Mouse (Mus musculus): ENCODE measurements around the gene Ppp2r5c. TPM values are rescaled to one million over a fixed set of nuclear protein-coding genes. Genes with fewer than 3 reads are reported as not detected.

The Ppp2r5c gene
- total RNA-seq, 4 experiments from 2014 or later = 227 to 249 (median 241) TPM

DNA sequence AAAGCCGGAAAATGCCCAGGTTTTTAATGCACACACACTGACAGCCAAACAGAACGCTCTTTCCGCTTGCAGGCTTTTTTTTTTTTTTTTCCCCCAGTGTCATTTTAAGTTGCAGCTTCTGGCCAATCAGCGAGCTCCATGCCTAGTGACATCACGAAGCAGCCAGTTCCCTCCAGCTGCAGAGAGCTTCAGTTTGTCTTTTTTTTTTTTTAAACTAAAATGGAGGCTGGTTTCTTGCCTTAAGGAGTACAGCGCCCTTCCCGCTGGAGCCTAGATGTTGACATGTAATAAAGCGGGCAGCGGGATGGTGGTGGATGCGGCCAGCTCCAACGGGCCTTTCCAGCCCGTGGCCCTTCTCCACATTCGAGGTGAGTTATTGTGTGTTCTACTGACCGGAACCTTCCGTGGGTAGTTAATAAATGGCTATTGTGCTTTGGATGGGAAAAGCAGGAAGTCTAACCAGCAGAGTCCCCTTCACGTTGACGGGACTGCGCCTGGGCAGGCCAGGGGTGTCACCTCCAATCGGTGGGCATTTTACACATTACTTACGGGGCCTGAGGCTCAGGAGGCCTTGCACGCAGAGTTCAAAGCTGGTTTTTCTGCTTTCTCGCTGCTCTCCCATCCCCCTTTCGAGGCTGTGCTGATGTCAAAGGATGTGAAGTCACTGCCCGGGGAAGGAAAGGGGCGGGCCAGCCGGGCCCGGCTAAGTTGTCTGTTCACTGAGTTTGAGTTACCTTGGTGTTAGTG, 38.8 kb downstream of the Ppp2r5c start:
- peak; percentile 73 to 78 for DNase-seq (ENCODE audit: low spot score in 2 of 2)

DNA sequence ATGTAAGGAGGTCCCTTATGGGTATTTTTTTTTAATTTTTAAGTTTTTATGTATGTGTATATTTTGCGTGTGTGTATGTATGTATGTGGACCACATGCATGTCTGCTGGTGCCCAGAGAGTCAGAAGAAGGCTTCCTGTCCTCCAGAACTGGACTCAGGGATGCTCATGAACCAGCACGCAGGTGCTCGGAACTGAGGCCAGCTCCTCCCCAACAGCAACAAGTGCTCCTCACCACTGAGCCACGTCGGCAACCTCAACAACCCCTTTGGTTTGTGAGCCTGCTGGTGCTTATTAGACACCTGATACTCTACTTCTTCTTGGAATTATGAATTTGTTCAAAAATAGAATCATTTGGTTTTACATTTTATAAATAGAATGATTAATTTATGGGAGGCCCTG, 39.9 kb downstream of the Ppp2r5c start:
- DNase-seq (ENCODE audit: low spot score in 2 of 2) = no peak

DNA sequence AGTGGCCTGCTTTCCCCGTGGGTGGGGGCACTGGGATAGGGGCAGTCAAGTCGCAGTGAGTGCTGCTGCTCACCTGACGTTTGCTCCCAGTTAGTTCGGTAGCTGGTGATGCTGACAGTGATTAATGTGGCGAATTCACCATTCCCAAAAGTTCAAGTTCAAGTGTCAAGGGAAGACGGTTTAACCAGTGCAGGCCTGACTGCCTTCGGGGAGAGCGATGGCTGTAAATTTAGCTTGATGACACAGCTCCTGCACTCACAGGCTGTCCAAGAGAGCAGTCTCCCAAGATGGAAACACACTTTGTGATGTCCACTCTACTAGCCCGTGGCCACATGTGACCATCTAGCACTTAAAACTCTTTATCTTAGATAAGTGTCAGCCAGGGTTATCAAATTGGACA, 41.1 kb downstream of the Ppp2r5c start:
- DNase-seq (ENCODE audit: low spot score in 2 of 2) = no peak

DNA sequence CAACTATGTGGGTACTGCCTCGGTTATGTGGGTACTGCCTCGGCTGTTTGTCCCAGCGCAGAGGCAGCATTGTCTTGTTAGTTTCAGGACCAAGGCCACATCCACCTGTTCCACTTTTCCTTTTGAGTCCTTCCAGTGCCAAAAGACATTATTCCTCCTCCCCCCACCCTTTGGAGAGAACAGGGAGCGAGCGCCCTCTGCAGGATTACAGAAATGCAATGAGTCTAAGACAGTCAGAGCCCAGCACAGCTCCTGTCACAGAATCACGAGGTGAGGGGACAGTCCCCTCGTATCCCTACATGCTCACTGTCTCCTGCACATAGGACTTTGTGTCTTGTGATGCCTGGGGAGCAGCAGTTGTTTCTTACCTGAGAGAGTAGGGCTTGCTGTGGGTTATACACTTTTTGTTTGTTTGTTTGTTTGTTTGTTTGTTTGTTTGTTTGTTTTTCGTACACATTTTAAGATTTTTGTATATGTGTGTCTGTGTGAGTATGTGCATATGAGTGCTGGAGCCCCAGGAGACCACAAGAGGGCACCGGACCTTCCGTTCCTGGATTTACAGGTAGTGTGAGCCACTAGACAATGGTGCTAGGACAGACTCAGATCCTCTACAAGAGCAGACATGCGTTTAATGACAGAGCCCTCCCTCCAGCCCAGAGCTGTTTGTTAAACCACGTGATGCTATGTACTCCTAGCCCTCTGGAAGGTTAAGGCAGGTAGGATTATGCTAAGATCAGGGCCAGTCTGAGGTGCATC, 43.2 kb downstream of the Ppp2r5c start:
- DNase-seq (ENCODE audit: low spot score in 2 of 2) = no peak

DNA sequence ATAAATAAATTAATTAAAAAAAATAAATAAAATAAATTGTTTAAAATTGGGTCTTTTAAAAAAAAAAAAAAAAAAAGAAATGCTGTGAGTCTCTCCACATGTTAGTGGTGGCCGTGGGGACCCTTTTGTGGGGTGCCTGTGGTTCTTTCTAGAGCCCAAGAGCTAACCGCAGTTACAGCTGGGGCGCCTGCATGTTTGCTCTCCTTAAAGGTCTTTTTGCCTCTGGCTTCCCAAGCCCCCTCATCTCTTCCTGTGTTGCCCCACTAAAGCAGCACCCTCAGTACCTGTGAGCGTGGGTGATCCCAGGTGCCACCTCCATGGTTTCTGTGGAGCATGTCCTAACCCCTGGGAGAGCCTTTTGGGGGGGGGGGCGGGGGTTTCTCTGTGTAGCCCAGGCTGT, 45.5 kb downstream of the Ppp2r5c start:
- no peak for DNase-seq (ENCODE audit: low spot score in 2 of 2)

DNA sequence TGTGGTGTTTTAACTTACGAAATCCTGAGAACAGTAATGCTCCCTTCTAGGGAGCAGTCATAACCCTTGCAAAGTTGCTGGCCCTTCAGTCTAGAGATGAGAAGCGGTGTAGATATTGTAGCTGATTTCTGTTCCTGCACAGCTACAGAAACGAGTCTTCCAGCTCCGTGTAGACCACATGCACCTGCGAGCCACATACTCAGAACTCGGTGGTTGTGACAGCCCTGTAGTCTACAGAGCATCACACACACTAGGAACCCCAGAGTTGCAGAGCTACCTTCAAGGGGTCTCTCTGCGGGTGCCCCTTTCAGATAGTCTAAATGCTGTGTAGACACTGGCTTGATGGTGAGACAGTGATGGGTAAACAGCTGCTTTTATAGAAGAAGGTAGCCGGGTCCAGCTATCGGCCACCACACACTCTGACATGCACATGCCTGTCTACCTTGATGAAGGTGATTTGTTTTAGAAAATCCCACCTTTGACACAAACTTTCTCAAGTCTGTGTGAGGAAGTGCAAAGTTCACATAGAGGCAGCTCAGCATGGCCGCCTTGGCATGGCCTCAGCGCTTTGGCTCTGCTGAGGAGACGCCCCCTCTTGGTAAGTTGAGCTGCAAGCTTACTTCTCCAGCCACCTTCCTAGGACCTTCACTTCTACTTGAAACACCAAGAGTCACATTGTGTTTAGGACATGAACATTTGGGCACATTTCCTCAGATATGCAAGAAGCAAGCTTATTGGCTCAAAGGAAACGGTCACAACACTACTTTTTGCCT, 46.9 kb downstream of the Ppp2r5c start:
- no peak for DNase-seq (ENCODE audit: low spot score in 2 of 2)

DNA sequence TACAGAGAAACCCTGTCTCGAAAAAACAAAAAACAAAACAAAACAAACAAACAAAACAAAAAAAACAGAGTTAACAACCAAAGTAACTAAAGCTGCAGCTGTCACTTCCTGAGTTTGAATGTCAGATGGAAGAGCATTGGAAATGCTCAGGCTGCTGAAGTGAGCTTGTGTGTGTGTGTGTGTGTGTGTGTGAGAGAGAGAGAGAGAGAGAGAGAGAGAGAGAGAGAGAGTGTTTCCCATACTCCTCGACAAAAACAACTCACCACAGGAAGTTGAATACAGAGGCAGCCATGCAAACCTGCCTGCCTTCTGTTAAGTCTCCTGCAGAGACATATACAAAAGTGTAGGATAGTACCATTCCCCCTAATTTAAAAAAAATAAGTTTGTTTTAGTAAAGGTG, 47.9 kb downstream of the Ppp2r5c start:
- DNase-seq (ENCODE audit: low spot score in 2 of 2) = no peak

DNA sequence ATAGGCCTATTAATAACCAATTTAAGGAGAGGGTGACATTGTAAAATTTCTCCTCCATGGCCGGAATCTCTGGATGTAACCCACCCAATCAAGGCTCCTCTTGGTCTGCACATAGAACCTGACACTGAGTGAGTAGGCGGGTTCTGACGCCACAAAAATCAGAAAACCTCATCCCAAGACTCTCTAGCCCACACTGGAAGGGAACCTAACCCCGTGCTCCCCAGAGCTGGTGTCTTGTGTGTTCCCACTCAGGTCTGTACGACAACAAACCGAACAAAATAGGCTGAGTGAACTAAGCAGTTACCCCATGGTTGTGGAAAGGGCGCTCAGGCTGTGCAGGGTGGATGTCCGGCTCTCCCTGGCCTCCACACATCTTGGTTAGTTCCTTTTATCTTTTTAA, 48.3 kb downstream of the Ppp2r5c start:
- DNase-seq (ENCODE audit: low spot score in 2 of 2) = no peak

DNA sequence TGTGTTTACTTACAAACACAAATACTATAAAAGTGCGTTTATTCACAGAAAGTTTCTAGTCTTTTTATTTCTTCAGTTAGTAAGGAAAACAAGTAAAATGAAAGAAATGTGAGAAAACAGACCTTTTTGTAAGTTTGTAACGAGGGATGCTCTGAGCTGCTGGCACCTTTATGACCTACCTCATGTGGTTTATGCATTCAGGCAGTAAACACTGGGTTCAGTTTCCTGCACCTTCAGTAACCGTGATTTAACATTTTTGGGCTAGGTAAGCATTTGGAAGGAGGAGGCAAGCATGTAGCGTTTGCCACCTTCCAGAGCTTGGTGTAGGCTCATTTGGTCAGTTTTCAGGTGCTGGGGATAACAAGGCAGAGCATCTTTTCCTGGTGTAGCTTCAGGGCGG, 49.1 kb downstream of the Ppp2r5c start:
- no peak for DNase-seq (ENCODE audit: low spot score in 2 of 2)

DNA sequence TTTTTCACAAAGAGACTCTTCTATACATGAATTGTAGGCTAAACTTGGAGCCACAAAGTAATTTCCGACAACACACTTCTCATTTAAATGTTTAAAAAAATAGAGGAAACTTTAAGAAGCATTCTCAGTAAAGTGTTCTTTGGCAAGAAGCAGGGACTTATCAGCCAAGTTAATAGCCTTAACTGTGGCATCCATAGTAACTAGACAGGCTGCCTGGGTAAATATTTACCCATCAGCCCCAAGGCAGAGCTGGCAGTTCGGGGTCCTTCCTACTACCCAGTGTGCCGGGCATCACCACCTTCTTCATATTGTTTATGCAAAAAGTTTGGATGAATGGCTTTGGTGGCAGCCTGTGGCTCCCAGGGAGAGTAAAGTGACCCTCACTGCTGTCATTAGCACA, 50.1 kb downstream of the Ppp2r5c start:
- DNase-seq (ENCODE audit: low spot score in 2 of 2) = no peak

DNA sequence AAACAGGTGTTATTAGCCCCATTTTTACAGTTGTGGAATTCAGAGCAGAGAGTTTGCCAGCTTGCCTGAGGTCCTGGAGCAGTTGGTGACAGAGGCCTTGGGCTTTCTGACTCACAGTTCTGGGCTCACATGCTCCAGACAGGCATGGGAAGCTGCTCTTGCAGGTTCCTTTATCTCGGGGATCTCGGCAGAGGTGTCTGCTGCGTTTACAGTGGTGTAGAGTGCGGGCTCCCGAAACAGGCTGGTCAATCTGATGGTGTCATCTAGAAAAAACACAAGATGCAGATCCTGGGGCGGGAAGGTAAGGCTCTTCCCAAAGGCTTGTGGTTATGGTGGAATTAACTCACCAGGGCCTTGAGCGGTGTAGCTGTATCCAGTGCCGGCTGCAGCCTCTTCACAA, 50.6 kb downstream of the Ppp2r5c start:
- no peak for DNase-seq (ENCODE audit: low spot score in 2 of 2)

DNA sequence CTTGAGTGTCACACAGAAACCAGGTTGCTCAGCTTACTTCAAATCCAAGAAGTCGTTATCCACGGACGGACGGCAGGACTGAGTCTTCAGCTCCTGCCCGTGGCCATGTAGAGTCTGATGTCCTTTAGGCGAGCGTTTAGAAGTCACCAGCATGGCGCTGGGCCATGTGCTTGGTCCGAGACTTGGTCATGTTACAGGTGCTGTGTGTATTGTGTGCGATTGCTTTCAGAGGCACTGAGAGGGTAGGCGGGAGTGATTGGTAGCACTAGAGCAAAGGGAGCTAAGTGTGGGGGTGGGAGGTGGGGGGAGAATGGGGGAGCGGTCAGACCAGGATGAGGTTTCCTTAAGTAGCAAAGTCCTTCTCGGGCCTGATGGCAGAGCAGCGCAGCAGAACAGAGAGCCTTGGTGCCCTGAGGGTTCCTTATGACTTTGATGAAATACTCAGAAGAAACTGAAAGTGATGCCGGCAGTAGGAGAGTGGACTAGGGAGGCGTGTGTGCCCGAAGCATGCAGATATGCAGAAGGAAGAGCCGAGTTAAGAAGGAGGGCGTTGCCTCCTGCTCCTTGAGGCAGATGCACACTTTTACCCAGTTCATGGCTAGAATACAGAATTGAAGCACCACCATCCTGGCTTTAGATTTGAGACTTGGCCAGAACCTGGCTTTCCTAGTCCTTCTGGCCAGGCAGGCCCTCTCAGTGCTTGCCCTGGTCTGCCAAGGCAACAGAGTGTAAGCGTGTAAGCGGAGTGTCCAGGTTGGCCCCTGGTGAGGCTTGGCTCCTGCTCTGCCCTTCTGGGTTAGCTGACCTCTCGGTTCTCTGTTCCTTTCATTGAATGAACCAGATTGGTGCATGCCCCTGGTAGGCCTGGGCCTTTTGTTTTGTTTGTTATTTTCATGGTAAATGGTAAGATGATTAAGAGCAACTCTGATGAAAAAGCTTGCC, 51.6 kb downstream of the Ppp2r5c start:
- DNase-seq (ENCODE audit: low spot score in 2 of 2) = no peak

DNA sequence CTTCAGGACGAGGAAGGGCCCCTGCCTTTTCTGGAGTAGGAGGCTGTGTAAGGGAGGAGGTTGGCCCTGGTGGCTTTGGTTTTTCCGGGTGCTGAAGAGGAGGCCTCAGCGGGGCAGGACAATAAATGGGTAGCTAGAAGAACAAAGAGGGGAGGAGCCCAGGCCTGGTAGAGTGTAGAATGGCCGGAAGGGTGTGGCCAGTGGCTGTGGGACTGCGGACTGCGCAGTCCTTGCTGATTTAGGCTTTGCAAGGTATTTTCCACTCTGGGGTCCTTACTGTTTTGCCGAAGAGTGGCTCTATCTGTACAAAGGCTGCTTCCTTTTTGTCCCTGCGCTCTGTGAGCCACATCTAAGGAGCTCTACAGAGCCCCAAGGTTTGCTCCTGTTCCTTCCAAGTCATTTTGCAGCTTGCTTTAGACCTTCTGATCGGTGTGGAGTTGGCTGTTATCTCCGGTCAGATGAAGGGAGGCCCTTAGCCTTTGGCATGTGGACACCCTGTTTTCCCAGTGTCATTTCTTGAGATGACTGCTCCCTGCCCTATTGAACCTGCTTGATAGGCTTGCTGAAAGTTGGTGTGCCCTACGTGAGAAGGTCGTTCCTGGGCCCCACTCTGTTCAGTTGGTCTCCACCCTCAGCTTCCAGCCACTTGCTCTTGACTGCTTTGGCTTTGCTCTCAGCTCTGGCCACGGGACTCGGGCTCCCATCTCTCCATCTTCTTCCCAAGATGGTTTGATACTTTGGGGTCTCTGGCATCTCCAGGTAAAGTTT, 52.5 kb downstream of the Ppp2r5c start:
- DNase-seq (ENCODE audit: low spot score in 2 of 2) = no peak

DNA sequence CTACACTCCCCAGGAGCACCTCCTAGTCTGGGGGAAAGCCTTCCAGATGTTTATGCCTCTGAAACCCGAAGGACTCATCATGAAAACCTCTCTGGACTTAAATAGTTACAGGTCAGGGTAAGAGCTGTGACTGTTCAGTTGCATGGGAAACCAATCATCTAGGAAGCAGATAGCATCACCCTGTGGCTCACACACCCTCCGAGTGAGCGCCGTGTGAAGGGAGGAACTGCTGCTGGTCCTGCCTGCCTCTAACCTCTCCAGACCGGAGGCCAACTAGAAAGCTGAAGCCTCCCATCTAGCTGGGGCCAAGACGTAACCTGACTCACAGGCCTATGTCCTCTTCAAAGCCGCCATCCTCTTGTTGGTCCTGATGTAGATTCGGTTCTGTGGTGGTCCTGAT, 53.2 kb downstream of the Ppp2r5c start:
- DNase-seq (ENCODE audit: low spot score in 2 of 2) = no peak

DNA sequence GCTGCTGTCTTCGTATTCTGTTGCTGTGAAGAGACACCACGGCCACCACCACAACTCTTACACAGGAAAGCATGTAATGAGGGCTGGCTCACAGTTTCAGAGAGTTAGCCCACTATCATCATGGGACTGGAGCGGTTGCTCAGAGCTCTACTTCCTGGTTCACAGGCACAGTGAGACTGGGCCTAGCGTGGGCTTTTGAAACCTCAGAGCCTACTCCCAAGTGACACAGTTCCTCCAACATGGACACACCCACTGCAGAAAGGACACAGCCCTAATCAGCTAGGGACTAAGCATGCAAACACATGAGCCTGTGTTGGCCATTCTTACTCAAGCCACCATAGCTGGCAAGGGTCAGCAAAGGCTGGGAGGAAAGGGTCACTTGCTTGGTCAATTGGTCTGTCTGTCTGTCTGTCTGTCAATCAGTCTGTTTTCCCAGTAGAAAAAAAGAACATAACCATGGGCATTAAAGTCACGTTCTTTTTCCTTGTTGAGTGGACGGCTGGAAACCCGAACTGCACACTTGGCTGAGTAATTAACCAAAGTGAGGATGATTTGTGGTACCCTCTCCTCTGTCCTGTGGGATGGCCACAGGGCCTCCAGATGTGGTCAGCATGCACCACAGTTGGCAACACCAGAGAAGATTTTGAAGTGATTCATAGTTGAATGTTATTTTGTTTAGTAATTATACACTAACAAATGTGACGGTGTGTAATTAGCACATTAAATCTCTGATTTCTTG, 56.7 kb downstream of the Ppp2r5c start:
- no peak for DNase-seq (ENCODE audit: low spot score in 2 of 2)

DNA sequence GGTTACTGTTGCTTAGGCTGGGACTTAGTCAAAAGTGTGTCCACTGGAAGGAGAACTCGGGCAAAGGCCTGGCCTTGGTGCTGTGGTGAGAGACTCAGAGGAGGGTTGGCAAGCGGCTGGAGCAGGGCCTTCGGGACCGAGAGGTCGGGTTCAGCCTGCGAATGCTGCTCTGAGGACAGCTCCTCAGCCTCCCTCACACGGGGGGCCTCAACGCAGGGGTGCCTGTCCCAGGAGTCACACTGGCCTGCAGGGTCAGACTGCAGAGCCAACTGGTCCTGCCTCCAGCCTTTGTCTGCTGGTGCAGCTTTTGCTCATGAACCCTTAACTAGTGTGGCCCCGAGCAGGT, 57.2 kb downstream of the Ppp2r5c start:
- no peak for DNase-seq (ENCODE audit: low spot score in 2 of 2)

DNA sequence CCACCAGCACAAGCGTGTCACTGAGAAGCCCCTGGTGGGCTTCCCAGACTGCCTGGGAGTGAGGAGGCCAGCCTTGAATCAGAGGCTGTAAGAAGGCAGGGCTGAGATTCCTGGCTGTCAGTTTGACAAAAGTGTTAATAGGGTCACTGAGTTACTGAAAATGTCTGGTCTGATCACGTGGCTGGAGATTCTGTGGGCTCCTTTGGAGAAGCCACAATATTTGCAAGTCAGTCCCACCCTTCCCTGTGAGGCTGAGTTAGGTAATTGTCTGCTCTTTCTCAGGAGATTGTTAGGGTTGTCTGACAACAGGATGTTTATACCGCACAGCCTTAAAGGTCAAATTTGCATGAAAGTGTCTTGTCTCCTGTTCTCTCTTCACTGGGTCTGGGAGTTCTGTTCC, 57.9 kb downstream of the Ppp2r5c start:
- DNase-seq (ENCODE audit: low spot score in 2 of 2) = no peak

DNA sequence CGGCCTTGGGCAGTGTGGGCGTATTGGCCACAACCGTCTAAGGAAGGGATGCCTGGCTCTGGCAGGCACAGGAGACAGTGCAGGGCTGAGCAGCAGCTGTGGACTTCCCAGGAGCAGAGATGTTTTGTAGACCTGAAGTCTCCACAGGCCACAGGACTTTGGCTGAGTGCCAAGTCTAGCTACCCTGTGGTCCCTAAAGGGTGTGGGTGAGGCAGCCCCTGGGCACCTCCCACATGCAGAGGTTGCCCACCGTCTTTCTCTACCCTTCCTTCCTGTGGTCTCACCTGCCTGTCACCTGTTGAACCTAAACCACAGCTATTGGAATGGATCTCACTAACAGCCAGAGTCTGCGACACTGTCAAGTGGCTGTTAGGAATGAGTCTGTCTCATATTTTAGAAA, 59.1 kb downstream of the Ppp2r5c start:
- DNase-seq (ENCODE audit: low spot score in 2 of 2) = no peak

DNA sequence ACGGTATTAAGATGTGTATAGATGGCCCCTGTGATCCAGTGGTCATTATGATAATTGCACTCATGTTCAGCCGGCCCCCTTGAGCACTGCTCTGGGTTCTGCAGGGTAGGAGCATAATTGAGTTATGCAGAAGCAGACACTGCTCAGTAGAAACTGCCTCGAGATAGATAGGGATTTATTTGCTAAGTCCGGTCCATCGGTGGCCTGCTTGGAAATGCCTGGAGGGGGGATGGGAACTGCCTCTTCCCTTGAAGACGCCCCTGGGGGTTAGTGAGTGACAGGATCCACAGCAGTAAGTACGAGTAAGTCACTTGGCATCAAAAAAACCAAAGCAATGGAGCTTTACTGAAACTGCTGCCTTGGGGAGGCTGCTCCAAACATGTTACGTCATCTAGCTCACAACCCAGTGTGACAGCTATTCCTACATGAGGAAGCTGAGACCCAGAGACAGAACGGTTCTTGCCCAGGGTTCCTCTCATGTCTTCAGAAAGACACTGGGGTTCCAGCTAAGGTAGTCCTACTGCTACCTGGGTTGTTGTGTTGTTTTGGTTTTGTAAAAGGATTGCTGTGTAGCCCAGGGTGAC, 60.9 kb downstream of the Ppp2r5c start:
- no peak for DNase-seq (ENCODE audit: low spot score in 2 of 2)

Data from layer of hippocampus, adult 8-10 months (tissue).